Mouse (Mus musculus) midbrain, embryonic 13.5 days (tissue): ENCODE results near the gene BC052040. TPM values are rescaled to one million over a fixed set of nuclear protein-coding genes. Genes with fewer than 3 reads are reported as not detected.

Source experiments
- ATAC-seq: fragments of 200-750 bp; cut with Nextera tagmentation; 2 replicates; pipeline ENCODE4 v1.8.0; 2017; ENCODE audit warnings: mild to moderate bottlenecking, moderate TSS enrichment, moderate library complexity
- H3K27ac ChIP-seq: fragments of 300-500 bp; sonication (generic); 2 replicates; pipeline ENCODE4 v1.5.1; 2015; ENCODE audit warnings: inconsistent platforms, mild to moderate bottlenecking, moderate library complexity
- H3K27me3 ChIP-seq: fragments of 300-500 bp; sonication (generic); 2 replicates; pipeline ENCODE4 v1.6.1; 2015; ENCODE audit warnings: mild to moderate bottlenecking, inconsistent platforms
- H3K36me3 ChIP-seq: fragments of 300-500 bp; sonication (generic); 2 replicates; pipeline ENCODE4 v1.6.1; 2015; ENCODE audit warnings: mild to moderate bottlenecking, inconsistent platforms
- H3K4me1 ChIP-seq: fragments of 300-500 bp; sonication (generic); replicated peaks from 2 replicates; pipeline ENCODE4 v1.6.1; 2015; ENCODE audit warnings: inconsistent platforms
- H3K4me2 ChIP-seq: fragments of 300-500 bp; sonication (generic); replicated peaks from 2 replicates; pipeline ENCODE4 v1.6.1; 2015; ENCODE audit warnings: moderate library complexity, mild to moderate bottlenecking, inconsistent platforms
- H3K4me3 ChIP-seq: fragments of 300-500 bp; sonication (generic); replicated peaks from 2 replicates; pipeline ENCODE4 v1.5.1; 2015; ENCODE audit warnings: mild to moderate bottlenecking, inconsistent platforms
- H3K9ac ChIP-seq: fragments of 300-500 bp; sonication (generic); replicated peaks from 2 replicates; pipeline ENCODE4 v1.6.1; 2015; ENCODE audit warnings: mild to moderate bottlenecking, inconsistent platforms
- H3K9me3 ChIP-seq: fragments of 300-500 bp; sonication (generic); 2 replicates; pipeline ENCODE4 v1.6.1; 2016; ENCODE audit warnings: mild to moderate bottlenecking, inconsistent platforms
- WGBS: fragments of 180-500 bp; shearing (Covaris S2); methylation state at CpG from one replicate; pipeline ENCODE4 v1.1.7; 2015; 5-methylcytosine and 5-hydroxymethylcytosine counted together
- polyA plus RNA-seq: library from polyadenylated mRNA; unstranded; fragments of >200 nt; fragmentation: Nextera tagmentation; extraction: Ambion mirVana; gene quantifications from 2 replicates; pipeline ENCODE4 v1.2.1, GENCODE M21; 2015

The BC052040 gene
- polyA plus RNA-seq, 1 experiment from 2014 or later, result 15.4 TPM

DNA sequence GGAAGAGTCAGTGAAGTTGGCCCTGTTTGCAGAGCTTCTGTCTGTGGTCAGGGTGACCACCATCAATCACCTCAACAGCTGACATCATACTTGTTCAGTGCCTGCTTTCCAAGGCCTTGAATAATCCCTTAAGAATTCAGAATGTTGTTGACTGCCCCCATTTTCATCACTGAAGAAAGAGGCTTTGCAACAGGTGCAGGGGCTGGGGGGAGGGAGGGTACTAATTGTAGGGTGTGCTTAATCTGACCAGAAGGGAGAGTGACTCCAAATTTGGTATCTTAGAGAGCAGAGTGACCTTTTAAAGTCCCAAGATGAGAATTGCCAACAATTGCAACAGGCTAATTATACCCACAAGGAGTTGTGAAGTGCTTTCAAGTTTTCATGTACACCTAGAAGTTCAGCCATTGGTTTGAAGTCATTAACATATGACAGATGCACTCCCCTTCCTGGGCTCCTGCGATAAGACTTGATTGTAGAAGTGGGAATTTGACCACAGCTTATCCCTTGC is 24.4 kb downstream of the BC052040 start:
- Histone ChIP-seq H3K36me3 (no peaks in the 10 kb centered on the region), H3K9me3 (no peaks in the 10 kb centered on the region), H3K4me3 (no peak overlapping the region), H3K27ac (no peak overlapping the region), H3K4me1 (peaks cover 17% of the 10 kb centered on the region), H3K4me2 (no peak overlapping the region), H3K9ac (no peak overlapping the region), H3K27me3 (no peaks in the 10 kb centered on the region)
- 33% methylated on average over 1 of the region's 1 CpGs for WGBS
- ATAC-seq, result no peak

- Histone ChIP-seq H3K27ac (no peak overlapping the region), H3K4me2 (no peak overlapping the region), H3K9me3 (no peaks in the 10 kb centered on the region), H3K4me3 (no peak overlapping the region), H3K4me1 (0 out of 2 replicates have a peak, but pooled peaks cover 5% of the 10 kb centered on the region), H3K9ac (no peak overlapping the region), H3K27me3 (no peaks in the 10 kb centered on the region), H3K36me3 (no peaks in the 10 kb centered on the region)
- WGBS, result 95% methylated on average over 3 of the region's 3 CpGs
- no peak for ATAC-seq
These were observed 27.5 kb downstream of the BC052040 start for GRCm38 (mm10) chr2:115609020-115609419.

DNA sequence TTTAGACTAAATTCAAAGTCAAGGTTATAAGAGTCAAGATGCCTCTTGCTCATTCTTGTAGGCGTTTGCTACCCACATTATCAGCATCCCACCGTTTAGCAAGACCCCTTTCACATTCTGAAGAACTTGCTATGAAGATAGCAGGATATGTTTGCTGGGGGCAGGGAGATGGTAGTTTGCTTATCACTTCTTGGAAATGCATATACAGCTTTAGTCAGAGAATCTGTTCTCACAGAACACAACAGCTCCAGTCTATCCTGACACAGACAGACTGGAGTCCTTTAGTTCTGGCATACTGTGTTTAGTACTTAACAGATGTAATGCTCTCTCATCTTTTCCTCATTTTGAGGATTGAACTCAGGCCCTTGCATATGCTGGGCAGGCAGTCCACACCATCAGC is 28.6 kb downstream of the BC052040 start:
- no peak for ATAC-seq
- Histone ChIP-seq H3K27ac (no peak overlapping the region), H3K36me3 (no peaks in the 10 kb centered on the region), H3K9ac (no peak overlapping the region), H3K4me1 (0 out of 2 replicates have a peak, but pooled peaks cover 5% of the 10 kb centered on the region), H3K4me2 (no peak overlapping the region), H3K4me3 (no peak overlapping the region), H3K27me3 (no peaks in the 10 kb centered on the region), H3K9me3 (no peaks in the 10 kb centered on the region)
- 89% methylated on average over 2 of the region's 2 CpGs for WGBS

DNA sequence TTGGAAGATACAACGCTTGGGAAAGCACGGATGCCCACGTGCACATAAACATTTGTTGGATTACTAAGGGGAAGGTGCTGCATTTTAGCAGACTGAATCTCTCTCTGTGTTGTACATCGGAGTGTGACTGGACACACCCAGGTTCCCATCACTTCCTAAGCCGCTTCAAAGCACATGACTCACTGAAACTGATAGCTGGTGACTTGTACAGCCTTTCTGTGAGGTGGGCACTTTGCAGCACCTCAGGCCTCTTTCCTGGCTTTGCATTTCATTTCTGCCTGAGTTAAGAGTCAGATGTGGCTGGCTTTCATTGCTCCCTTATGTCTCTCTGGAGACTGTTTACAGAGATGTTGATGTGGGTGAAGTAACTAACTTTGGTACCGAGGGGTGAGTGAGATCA is 29.0 kb downstream of the BC052040 start:
- Histone ChIP-seq H3K4me3 (no peak overlapping the region), H3K36me3 (no peaks in the 10 kb centered on the region), H3K4me2 (no peak overlapping the region), H3K9me3 (no peaks in the 10 kb centered on the region), H3K9ac (no peak overlapping the region), H3K27me3 (no peaks in the 10 kb centered on the region), H3K4me1 (0 out of 2 replicates have a peak, but pooled peaks cover 5% of the 10 kb centered on the region), H3K27ac (no peak overlapping the region)
- ATAC-seq, result no peak
- 93% methylated on average over 6 of the region's 6 CpGs for WGBS

DNA sequence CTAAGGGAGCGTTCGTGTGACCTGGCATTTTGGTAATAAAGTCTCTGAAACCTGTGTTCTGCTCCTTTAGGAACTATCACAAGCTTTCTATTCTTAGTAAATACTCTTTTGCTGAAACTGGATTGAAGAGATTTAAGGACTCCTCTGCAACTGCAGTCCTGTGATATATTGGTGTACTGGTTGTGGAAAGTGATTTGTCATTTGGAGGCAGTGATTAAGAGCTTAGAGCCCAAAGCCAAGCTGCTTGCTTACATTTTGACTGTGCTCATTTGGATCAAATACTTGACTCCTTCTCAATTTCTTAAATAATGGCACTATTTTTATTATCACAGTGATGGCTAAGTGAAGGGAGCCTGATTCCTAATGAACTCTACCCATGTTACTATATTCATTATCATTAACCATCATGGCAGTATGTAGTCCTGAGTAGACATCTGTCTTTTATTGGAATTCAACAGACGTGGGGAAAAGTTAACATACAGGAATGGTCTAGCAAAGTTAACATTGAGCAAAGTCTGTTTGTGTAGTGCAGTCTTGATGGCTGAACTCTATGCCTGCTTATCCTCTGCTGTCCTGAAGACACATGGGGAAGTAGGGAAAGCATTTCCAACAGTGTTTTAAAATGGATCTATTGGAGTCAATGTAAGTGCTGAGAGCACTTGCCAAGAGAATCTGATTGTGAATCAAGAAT is 32.5 kb downstream of the BC052040 start:
- 90% methylated on average over 3 of the region's 3 CpGs for WGBS

DNA sequence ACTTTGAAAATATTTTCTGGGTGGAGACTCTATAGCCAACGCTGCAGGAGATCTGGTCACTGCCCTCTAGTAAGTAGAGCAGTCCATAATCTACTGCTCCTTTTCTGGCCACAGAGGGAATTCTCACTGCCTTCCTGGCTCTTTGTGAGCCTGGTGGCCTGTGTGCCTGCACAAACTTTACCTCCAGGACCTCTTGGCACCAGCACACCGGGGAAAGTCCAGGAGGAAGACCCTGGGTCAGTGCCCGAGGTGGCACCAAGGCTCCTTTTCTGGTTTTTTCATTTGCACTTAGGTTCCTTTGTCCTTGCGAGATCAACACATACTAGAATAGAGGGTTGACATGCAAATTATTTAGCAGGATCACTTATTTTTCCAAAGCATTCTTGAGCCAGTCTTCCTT is 47.0 kb downstream of the BC052040 start:
- no peak for ATAC-seq
- Histone ChIP-seq H3K9ac (no peak overlapping the region), H3K27me3 (no peaks in the 10 kb centered on the region), H3K4me3 (no peak overlapping the region), H3K4me1 (no peaks in the 10 kb centered on the region; the same call in 1 of the 2 replicates), H3K9me3 (no peaks in the 10 kb centered on the region), H3K36me3 (no peaks in the 10 kb centered on the region), H3K27ac (no peak overlapping the region), H3K4me2 (no peak overlapping the region)
- 89% methylated on average over 4 of the region's 4 CpGs for WGBS

More for the DNA sequence above, 32.5 kb downstream of the BC052040 start:
- Histone ChIP-seq H3K4me3 (no peak overlapping the region), H3K36me3 (no peaks in the 10 kb centered on the region), H3K9me3 (no peaks in the 10 kb centered on the region), H3K4me1 (no peaks in the 10 kb centered on the region), H3K27ac (no peak overlapping the region), H3K9ac (no peak overlapping the region), H3K27me3 (no peaks in the 10 kb centered on the region), H3K4me2 (no peak overlapping the region)
- ATAC-seq, result no peak

- no peaks in the 10 kb centered on the region; the same call in 1 of the 2 replicates for H3K4me1 ChIP-seq
- H3K27ac ChIP-seq, result no peak overlapping the region
- H3K9ac ChIP-seq, result no peak overlapping the region
- H3K4me2 ChIP-seq, result no peak overlapping the region
- no peak overlapping the region for H3K4me3 ChIP-seq
- H3K27me3 ChIP-seq, result no peaks in the 10 kb centered on the region
- H3K36me3 ChIP-seq, result no peaks in the 10 kb centered on the region
- ATAC-seq, result peak; percentile 50; the same call in 1 of the 2 replicates
- H3K9me3 ChIP-seq, result no peaks in the 10 kb centered on the region
- whole genome bisulfite sequencing, result 62% methylated on average over 5 of the region's 5 CpGs
These were observed 49.5 kb downstream of the BC052040 start for GRCm38 (mm10) chr2:115631031-115631434.

- Histone ChIP-seq H3K4me3 (no peak overlapping the region), H3K9ac (no peak overlapping the region), H3K27me3 (no peaks in the 10 kb centered on the region), H3K4me1 (no peaks in the 10 kb centered on the region; the same call in 1 of the 2 replicates), H3K27ac (no peak overlapping the region), H3K9me3 (no peaks in the 10 kb centered on the region), H3K36me3 (no peaks in the 10 kb centered on the region), H3K4me2 (no peak overlapping the region)
- ATAC-seq, result no peak
- 92% methylated on average over 4 of the region's 4 CpGs for WGBS
These were observed 50.3 kb downstream of the BC052040 start for GRCm38 (mm10) chr2:115631826-115632225.

DNA sequence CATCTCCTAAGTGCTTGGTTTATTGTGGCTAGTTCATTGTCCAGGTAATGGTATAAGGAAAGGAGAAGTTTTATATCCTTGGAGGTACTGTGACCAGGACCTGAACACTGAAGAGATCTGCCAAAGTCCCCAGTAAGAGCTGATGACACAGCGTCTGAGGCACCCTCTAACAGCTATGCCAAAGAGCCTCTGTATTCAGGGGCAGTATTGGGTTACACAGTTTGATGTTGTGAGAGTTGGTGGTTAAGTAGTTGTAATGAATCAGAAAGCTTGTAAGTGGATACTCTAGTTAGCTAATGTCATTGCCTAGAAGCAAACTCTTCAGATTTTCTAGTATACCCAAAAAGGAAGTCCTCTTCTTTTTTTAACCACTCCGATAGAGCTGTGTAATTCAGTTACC is 68.7 kb downstream of the BC052040 start:
- no peaks in the 10 kb centered on the region for H3K36me3 ChIP-seq
- no peak overlapping the region for H3K4me2 ChIP-seq
- H3K27me3 ChIP-seq, result no peaks in the 10 kb centered on the region
- no peak overlapping the region for H3K27ac ChIP-seq
- WGBS, result 91% methylated on average over 2 of the region's 2 CpGs
- H3K9ac ChIP-seq, result no peak overlapping the region
- no peaks in the 10 kb centered on the region for H3K4me1 ChIP-seq
- H3K4me3 ChIP-seq, result no peak overlapping the region
- no peaks in the 10 kb centered on the region for H3K9me3 ChIP-seq
- no peak for ATAC-seq

- no peaks in the 10 kb centered on the region for H3K27me3 ChIP-seq
- 80% methylated on average over 8 of the region's 8 CpGs for WGBS
- no peak overlapping the region for H3K27ac ChIP-seq
- no peaks in the 10 kb centered on the region for H3K36me3 ChIP-seq
- 0 out of 2 replicates have a peak, but pooled peaks cover 5% of the 10 kb centered on the region for H3K4me1 ChIP-seq
- no peak overlapping the region for H3K9ac ChIP-seq
- H3K4me3 ChIP-seq, result no peak overlapping the region
- no peak overlapping the region for H3K4me2 ChIP-seq
- ATAC-seq, result peak; percentile 14; the same call in 1 of the 2 replicates
- no peaks in the 10 kb centered on the region for H3K9me3 ChIP-seq
These were observed 78.2 kb downstream of the BC052040 start for GRCm38 (mm10) chr2:115659712-115660111.

- H3K9me3 ChIP-seq, result no peaks in the 10 kb centered on the region
- H3K36me3 ChIP-seq, result no peaks in the 10 kb centered on the region
- no peaks in the 10 kb centered on the region for H3K27me3 ChIP-seq
- no peak overlapping the region for H3K9ac ChIP-seq
- 0 out of 2 replicates have a peak, but pooled peaks cover 5% of the 10 kb centered on the region for H3K4me1 ChIP-seq
- ATAC-seq, result no peak
- no peak overlapping the region for H3K4me3 ChIP-seq
- no peak overlapping the region for H3K27ac ChIP-seq
- WGBS, result 89% methylated on average over 6 of the region's 6 CpGs
- no peak overlapping the region for H3K4me2 ChIP-seq
These were observed 79.0 kb downstream of the BC052040 start for GRCm38 (mm10) chr2:115660213-115661120.

GRCm38 (mm10) chr2:115667516-115667915 is 86.0 kb downstream of the BC052040 start:
- H3K4me3 ChIP-seq, result no peak overlapping the region
- H3K9me3 ChIP-seq, result no peaks in the 10 kb centered on the region
- WGBS, result 94% methylated on average over 2 of the region's 2 CpGs
- no peak overlapping the region for H3K4me2 ChIP-seq
- H3K27me3 ChIP-seq, result no peaks in the 10 kb centered on the region
- no peak overlapping the region for H3K9ac ChIP-seq
- no peak overlapping the region for H3K27ac ChIP-seq
- H3K4me1 ChIP-seq, result no peaks in the 10 kb centered on the region
- no peaks in the 10 kb centered on the region for H3K36me3 ChIP-seq
- no peak for ATAC-seq
